Mouse (Mus musculus) B cell, adult 2 months (primary cell): Measurements from ENCODE around the gene Cdc42bpg.

Source experiments
- DNase-seq, 2 experiments: peaks; one replicate each; pipeline ENCODE4 v3.0.0; 2022

The Cdc42bpg gene

DNA sequence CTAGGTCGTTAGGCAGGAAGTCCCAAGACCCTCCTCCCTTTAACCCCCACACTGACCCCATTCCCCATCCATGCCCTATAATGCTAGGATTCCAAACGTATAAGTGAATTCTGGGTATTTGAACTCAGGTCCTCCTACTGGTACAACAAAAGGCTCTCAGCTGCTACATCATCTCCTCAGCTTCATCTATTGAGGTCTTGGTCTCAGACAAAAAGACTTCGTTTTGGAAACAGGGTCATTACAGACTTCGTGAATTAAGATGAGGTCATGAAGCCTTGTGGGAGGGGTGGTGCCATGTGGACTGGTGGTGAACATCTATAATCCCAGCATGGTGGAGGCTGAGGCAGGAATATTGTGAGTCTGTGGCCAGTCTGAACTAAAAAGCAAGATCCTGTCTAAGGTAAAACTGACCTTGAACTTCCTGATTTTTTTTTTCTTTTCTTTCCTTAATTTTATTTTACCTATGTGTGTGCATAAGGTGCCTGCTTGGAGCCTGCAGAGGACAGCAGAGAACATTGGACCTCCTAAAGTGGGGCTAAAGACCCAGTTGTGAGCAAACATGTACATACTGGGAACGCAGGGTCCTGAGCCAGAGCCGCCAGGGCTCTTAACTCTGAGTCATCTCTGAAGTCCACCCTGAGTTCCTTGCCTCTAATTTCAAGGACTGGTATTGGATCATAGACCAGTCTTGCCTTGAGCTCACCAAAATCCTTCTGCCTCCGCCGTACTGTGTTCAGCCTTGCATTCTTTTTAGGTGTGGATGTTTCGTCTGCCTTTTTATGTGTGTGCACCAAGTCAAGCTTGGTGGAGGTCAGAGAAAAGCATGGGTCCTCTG lies 27.7 kb downstream of the Cdc42bpg start:
- no peak for DNase-seq

DNA sequence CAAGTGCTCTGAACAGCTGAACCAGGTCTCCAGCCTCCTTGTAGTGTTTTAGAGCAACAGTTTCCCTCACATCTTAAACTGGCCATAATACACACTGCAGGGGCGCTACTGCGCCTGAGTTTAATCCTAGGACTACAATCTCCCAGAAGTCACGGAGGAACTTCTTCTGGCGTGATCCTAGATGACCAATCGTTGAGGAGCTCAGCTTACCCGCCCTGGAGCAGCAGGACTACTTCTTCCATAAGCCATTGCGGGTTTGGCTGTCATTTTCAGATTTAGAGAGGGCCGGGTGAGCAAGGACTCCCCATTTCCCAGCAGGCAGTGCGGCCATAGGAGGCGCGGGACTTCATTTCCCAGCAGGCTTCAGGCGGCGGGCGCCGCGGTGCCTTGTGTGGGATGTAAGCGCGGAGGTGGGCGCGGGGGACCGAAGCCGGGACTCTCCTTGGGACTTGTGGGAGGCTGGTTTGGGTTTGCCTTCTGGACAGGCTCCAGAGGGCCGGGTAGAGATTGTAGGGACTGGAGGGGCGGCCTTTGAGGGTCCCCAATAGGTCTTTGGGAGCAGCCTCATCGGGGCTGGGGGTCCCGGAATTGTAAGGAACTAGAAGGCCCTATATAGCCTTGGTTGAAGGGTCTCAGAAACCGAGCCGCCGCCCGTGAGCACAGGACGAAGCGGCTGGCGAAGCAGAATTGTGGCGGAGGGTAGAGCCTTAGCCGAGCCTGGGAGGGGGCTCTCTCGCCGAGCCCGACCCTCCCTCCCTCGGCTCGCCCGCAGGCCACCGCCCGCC lies 28.6 kb downstream of the Cdc42bpg start, which contains the start of gene Men1:
Gene Men1, plus strand, starts transcription at position 307 of the 785 bp plus-strand sequence.
- DNase-seq = peak; percentile 84 to 86

DNA sequence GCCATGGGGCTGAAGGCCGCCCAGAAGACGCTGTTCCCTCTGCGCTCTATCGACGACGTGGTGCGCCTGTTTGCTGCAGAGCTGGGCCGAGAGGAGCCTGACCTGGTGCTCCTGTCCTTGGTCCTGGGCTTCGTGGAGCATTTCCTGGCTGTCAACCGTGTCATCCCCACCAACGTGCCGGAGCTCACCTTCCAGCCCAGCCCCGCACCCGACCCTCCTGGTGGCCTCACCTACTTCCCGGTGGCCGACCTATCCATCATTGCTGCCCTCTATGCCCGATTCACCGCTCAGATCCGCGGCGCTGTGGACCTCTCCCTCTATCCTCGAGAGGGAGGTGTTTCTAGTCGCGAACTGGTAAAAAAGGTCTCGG lies 29.2 kb downstream of the Cdc42bpg start:
- no peak for DNase-seq

DNA sequence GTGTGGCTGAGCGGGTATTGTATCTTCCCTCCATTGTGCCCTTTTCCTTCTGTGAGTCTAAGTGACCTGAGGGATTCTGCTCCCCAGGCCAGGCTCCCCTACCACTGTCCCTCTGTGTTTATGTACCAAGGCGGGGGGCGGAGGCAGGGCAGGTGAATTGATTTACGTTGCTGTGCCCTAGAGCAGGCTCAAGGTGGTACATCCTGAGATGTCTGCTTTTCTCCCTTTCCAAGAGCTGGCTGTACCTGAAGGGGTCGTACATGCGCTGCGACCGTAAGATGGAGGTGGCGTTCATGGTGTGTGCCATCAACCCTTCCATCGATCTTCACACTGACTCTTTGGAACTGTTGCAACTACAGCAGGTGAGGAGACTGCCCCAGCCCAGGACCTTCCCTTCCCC lies 30.7 kb downstream of the Cdc42bpg start:
- DNase-seq = no peak

DNA sequence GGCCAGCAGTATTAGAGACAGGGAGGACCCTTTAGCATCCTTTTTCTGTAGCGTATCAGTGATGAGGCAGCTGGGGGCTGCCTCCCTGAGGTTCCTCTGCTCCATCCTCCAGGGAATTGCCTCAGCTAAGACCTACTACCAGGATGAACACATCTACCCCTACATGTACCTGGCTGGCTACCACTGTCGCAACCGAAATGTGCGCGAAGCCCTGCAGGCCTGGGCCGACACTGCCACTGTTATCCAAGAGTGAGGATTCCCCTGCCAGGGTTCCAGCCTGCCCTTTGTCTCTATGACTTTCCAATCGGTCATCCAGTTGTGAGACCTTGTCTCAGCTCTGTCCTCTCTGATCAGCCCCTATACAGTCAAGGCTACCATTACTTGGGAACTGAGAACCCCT lies 31.9 kb downstream of the Cdc42bpg start:
- DNase-seq = no peak

DNA sequence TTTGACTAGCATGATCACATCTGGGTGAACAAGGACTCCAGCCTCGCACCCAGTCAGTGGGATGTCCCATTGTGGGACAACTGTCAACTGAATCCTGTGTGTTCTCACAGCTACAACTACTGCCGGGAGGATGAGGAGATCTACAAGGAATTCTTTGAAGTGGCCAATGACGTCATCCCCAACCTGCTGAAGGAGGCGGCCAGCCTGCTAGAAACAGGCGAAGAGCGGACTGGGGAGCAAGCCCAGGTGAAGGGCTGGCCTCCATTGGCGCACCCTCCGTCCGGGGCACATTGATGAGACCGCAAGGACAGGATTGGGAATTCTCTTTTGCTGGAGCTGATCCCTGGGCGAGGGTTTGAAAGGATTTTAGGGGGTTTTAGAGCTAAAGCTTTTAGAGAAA lies 32.5 kb downstream of the Cdc42bpg start:
- DNase-seq = no peak

DNA sequence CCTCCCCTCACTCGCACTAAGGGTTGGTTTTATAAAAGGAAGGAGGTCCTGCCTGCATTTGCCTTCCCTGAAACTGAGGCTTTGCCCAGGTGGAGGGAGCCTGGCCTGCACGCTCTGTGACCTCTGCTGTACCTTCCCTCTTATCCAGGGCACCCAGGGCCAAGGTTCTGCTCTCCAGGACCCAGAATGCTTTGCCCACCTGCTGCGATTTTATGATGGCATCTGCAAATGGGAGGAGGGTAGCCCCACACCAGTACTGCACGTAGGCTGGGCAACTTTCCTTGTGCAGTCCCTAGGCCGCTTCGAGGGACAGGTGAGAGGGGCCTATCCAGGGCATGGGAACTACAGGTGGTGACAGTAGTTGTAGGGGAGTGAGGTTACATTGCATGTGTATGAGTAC lies 32.9 kb downstream of the Cdc42bpg start:
- no peak for DNase-seq

DNA sequence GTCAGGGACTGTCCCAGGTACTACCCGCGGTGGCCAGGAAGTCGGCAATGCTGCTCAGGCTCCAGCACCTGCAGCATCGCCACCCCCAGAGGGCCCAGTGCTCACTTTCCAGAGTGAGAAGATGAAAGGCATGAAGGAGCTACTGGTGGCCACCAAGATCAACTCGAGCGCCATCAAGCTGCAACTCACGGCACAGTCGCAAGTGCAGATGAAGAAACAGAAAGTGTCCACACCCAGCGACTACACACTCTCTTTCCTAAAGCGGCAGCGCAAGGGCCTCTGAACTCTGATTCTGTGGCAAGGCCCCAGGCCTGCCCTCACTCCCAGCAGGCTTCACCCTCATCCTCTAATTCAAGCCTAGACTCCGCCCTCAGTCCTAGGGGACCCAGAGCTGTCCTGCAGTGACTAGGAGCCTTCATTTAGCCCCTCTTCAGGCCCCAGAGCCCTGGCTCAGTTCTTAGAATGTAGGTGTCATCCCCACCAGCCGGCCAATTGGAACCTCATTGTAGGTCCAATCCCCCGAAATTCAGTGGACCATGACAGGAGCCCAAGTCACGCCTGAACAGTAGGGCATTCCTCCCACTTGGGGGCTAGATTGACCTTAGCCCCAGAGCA lies 33.7 kb downstream of the Cdc42bpg start:
- DNase-seq = peak; percentile 73 to 74

DNA sequence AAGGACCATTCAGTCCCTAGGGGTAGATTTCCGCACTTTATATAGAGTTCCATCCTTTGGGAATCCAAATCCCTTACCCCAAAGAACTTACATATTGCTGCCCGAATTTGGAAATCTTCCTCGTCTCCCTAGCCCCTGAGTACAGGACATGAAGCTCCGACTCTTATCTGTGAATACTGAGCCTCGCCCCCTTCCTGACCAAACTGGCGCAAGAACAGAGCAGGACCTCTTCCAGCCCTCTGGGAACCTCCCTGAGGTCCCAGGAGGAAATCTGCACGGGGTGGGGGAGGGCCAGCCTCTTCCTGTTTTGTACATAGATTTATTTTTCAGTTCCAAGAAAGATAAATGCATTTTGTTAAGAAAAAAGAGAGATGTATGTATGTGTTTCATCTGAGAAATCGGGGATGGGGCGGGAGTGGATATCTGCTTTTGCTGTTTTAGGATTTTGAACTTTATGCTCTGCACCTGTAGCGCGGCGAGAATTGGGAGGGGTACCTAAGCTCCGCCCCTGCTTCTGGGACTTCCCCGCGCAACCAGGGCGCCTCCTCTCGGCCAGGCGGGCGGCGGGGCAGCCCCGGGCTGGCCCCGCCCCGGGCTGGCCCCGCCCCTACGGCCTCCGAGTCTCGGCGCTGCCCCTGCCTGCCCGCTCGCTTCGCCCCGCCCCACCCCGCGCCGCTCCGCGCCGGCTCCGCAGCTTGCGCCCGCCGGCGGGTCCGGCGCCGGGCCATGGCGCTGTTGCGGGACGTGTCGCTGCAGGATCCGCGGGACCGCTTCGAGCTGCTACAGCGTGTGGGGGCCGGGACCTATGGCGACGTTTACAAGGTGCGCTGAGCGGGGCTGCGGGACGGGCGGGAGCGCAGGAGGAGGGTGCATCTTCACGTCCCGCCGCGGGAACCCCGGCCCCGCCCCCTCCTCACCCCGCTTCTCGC lies 34.5 kb downstream of the Cdc42bpg start, which contains the start of gene Map4k2:
Gene Map4k2, plus strand, starts transcription at position 612 of the 929 bp plus-strand sequence.
- DNase-seq = peak; percentile 93

DNA sequence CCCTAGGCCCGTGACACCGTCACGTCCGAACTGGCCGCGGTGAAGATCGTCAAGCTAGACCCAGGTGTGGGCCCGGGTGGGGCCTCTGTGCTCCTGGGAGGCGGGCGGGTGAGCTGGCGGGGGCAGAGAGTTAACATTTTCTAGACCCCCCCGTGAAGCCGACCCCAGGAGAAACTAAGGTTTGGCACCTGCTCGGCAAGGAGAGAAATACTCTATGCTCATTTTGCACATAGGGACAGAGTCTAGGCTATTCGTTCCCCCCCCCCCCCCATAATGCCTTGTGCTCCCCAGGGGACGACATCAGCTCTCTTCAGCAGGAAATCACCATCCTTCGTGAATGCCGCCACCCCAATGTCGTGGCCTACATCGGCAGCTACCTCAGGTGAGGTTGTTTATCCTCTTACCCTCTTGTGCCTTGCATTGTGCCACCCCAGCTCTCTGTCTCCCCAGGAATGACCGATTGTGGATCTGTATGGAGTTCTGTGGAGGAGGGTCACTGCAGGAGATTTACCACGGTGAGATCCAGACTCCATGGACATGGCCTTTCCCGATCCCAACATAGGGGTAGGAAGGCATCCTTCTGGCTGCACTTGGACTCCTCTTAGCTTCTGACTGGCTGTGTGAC lies 35.3 kb downstream of the Cdc42bpg start:
- no peak for DNase-seq

DNA sequence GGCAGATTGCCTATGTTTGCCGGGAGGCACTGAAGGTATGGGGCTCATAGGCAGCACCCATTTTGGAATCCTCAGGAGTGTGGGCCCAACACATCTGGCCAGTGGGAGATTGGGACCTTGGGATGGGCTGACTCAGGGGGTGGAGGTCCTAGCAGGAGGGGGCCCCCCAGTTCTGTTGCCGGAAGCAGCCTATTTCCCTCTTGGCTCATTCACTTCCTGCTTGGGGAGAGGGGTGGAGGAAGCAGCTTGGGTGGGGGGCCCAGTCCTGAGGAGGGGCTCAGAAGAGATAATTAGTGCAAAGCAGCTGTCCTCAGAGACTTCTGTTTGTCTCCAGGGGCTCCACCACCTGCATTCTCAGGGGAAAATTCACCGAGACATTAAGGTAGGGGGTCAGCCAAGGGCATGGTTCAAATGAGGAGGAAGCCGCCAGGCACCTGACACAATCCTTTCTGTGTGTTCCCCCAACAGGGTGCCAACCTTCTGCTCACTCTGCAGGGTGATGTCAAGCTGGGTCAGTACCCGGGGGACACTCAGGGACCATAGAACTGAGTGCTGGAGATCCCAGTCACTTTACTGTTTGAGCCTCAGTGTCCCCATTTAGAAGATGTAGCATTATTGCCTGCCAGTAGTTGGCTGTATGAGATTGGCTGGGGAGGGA lies 36.1 kb downstream of the Cdc42bpg start:
- DNase-seq = no peak

DNA sequence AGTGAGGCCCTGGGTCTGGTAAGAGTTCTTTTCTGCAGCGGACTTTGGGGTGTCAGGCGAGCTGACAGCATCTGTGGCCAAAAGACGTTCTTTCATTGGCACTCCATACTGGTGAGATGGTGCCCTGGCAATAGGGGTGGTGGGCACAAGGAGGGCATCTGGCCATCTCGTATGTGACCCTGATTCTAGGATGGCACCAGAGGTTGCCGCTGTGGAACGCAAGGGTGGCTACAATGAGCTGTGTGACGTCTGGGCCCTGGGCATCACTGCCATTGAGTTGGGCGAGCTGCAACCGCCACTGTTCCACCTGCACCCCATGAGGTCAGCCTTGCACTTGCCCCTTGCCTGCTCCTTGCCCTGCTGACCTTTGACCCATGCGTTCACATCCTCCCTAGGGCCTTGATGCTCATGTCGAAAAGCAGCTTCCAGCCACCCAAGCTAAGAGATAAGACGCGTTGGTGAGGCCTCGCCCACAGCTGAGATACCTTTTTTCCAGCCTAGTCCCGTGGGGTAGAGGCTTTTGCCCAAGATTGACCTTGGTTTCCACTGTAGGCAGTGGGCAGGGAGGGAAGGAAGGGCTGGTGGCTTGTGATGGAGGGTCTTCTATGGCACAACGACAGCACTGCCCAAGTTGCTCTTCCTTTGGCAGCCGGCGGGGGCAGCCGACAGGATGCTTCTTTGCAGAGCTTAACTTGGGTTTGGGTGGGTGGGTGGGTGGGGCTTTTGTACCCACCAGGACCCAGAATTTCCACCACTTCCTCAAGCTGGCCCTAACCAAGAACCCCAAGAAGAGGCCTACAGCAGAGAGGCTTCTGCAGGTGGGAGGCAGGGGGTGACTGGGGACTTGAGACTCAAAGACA lies 37.0 kb downstream of the Cdc42bpg start:
- no peak for DNase-seq

DNA sequence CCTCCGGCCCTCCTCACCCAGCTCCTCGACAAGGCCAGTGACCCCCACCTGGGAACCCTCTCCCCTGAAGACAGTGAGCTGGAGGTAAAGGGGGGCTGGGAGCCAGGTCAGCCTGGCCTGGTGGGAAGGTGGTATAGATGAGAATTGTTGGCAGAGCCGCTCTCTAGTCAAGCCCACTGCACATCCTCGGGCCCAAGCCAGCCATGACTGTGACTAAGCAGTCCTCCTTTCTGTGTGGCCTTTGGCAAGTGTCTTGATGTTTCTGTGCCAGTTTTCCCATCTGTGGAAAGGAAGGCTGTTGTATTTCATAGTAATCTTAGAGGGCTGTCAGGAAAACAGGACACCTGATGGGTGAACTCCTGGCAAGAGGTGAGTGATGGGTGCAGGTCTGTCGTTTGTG lies 37.7 kb downstream of the Cdc42bpg start:
- no peak for DNase-seq

DNA sequence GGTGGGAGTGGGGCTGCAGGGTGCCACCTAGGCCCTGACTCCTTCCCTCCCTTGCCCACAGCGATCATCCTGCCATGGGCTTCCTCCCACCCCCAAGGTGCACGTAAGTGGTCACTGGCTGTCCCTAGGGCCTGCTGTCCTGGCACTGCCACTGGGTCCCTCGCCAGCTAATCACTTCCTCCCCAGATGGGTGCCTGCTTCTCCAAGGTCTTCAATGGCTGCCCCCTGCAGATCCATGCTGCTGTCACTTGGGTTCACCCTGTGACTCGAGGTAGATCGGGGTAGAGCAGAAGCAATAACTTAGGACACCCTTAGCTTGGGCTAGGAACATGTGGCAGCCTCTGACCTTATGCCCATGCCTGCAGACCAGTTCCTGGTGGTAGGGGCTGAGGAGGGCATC lies 39.8 kb downstream of the Cdc42bpg start:
- no peak for DNase-seq

DNA sequence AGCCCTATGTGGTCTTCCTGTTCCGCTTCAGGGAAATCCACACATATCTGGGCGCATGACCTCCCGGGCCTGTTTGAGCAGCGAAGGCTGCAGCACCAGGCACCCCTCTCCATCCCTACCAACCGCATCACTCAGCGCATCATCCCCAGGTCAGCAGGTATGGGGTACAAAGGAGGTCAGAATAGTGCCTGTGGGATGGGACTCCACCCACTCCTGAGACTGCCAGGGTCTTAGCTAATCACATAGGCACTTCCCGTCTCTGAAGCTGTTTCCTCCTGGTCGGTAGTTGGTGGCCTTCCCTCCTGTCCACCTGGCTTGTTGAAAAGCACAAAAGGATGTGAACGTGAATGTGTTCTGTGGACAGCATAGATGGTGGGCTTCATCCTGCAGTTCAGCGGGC lies 40.4 kb downstream of the Cdc42bpg start:
- DNase-seq = no peak

DNA sequence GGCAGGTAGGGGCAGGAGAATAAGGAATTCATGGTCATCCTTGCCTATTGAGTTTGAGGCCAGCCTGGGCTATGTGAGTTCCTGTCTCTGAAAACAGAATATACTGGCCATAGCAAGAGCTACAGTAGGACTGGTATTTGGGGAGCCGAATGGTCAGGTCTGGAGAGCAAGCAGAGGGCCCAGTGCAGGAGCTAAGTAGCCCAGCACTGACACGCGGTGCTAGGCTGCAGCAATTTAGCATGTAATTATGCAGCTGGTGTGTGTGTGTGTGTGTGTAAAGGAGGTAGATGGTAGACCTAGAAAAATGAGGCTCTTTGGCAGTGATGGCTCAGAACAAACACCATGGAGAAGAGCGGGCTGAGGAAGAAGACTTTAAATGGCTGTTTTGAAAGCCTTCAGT lies 41.4 kb downstream of the Cdc42bpg start:
- DNase-seq = no peak

DNA sequence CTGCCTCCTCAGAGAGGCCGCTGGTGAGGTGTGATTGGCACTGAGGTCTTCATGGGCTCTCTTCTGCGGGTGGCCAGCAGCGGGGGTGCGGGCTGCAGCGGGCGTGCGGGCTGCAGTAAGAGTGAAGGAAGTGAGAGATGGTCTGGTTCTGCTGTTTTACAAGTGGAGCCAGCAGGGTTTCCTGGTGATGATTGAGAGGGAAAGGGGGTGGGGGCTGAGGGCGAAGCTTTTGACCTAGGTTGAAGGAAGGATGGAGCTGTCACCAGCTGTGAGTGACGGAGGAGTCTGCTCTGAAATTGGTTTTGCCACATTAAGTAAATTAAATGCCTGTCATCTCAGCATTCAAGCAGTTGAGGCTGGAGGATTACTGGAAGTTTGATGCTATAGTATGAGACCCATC lies 42.5 kb downstream of the Cdc42bpg start:
- DNase-seq = no peak

DNA sequence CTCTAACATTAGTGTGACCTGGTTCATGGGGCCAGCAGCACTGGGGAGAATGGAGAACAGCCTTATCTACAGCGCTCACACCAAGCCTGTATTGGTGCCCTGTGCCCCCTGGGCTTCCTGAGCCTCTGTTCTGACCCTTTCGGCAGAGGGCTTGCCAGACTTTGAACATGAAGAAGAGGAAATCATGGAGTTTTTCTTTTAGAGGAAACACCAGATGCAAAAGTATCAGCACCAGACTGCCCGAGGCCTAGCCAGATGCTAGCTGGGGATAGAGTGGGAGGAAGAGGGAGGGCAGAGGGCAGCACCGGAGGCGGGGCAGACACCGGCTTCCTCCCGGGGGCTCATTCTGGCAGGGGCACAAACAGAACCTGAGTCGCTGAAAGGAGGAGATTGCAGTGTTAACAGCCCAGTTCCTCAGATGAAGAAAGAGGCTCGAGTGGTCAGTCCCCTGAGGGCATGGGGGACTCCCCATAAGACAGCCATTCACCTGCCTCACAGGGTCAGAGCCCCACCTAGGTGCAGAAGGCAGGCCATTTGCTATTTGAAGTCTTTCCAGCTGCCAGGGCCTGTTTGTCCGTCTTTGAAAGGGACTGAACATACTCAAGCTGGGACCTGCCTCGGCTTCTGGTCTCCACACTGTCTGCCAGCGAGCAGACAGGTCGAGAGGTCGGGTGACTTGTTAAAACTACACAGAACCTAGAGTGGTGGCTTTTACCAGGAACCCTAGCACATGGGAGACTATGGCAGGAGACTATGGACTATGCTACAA lies 43.1 kb downstream of the Cdc42bpg start:
- no peak for DNase-seq

DNA sequence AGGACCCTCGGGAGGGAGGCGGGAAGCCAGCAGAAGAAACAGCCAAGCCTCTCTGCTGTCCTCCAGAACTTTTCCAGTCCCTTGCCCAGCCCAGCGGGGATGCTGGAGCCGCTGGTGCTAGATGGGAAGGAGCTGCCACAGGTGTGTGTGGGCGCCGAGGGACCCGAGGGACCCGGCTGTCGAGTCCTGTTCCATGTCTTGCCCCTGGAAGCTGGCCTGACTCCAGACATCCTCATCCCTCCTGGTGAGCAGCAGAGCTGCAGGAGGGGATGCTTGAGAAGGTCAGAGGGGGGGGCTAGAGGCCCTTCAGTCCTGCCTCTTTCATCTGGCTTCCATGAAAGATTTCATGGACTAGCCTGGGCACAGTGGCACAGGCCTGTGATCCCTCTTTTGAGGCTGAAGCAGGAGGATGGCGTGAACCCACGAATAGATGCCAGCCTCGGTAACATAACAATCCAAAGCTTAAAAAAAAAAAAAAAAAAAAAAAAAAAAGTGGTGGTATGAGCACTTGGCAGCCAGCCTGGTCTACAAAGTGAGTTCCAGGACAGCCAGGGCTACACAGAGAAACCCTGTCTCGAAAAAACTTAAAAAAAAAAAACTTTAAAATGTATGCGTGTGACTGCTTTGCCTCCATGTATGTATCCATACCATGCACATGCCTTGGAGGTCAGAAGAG lies 45.3 kb downstream of the Cdc42bpg start:
- peak in 1 of 2 experiments; percentile 0 for DNase-seq
